Mouse (Mus musculus) erythroblast, embryonic 14.5 days (primary cell): ENCODE measurements around the gene Ncbp1.

Experiments
- GATA1 ChIP-seq: IDR thresholded peaks from 2 replicates; pipeline ENCODE4 v1.6.1; 2012; ENCODE audit warnings: low read length, inconsistent platforms, mixed read lengths
- TAL1 ChIP-seq: IDR thresholded peaks from 3 replicates; pipeline ENCODE4 v1.6.1; 2012; ENCODE audit warnings: low read length, inconsistent platforms, mixed read lengths

DNA sequence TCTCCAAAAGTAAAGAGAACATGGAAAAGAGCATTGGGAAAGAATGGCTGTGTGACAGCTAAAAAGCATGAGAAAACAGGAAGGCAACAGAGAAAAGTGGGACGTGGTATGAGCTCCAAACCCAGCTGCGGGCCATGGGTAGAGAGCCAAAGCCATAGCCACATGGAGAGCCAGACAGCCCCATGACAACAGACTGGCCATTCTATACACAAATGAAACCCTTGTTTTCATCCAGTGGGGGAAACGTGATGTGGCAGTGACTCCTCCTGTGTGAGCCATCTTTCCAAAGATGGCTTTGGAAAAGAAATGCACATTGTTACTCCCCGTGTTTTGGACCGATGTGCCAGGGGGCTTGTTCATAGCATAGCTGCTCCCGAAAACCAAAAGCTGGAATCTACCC lies 58.1 kb downstream of the Ncbp1 start:
- TF ChIP-seq GATA1 (no peak), TAL1 (no peak)
